Mouse (Mus musculus) intestine, postnatal 0 days (tissue): ENCODE measurements around the gene Pla2g7. TPM values are rescaled to one million over a fixed set of nuclear protein-coding genes. Genes with fewer than 3 reads are reported as not detected.

Source experiments
- ATAC-seq: fragments of 200-750 bp; cut with Nextera tagmentation; 2 replicates; pipeline ENCODE4 v1.8.0; 2017; ENCODE audit warnings: mild to moderate bottlenecking, moderate TSS enrichment, moderate library complexity
- H3K27ac ChIP-seq: fragments of 300-500 bp; sonication (generic); 2 replicates; pipeline ENCODE4 v1.5.1; 2014; ENCODE audit warnings: mild to moderate bottlenecking, low read depth, low read length, moderate library complexity
- H3K27me3 ChIP-seq: fragments of 300-500 bp; sonication (generic); replicated peaks from 2 replicates; pipeline ENCODE4 v1.6.1; 2014; ENCODE audit warnings: low read length, mixed read lengths; ENCODE audit not compliant: control insufficient read depth, insufficient read depth
- H3K36me3 ChIP-seq: fragments of 300-500 bp; sonication (generic); 2 replicates; pipeline ENCODE4 v1.6.1; 2014; ENCODE audit warnings: mild to moderate bottlenecking, moderate library complexity; ENCODE audit not compliant: control insufficient read depth, insufficient read depth
- H3K4me1 ChIP-seq: fragments of 300-500 bp; sonication (generic); replicated peaks from 2 replicates; pipeline ENCODE4 v1.6.1; 2014; ENCODE audit warnings: antibody characterized with exemption, low read length, mixed read lengths; ENCODE audit not compliant: control insufficient read depth, insufficient read depth
- H3K4me2 ChIP-seq: fragments of 300-500 bp; sonication (generic); replicated peaks from 2 replicates; pipeline ENCODE4 v1.6.1; 2014; ENCODE audit warnings: low read depth, mild to moderate bottlenecking, moderate library complexity
- H3K4me3 ChIP-seq: fragments of 300-500 bp; sonication (generic); 2 replicates; pipeline ENCODE4 v1.5.1; 2014; ENCODE audit warnings: low read depth, low read length
- H3K9ac ChIP-seq: fragments of 300-500 bp; sonication (generic); 2 replicates; pipeline ENCODE4 v1.6.1; 2014; ENCODE audit warnings: mild to moderate bottlenecking, low read depth, low read length
- H3K9me3 ChIP-seq: fragments of 300-500 bp; sonication (generic); 2 replicates; pipeline ENCODE4 v1.6.1; 2016; ENCODE audit warnings: mixed run types; ENCODE audit not compliant: control insufficient read depth
- CTCF ChIP-seq: sonication (generic); IDR thresholded peaks from 2 replicates; pipeline ENCODE4 v1.5.1; 2016; ENCODE audit warnings: low read depth, mild to moderate bottlenecking, control low read depth, antibody characterized with exemption, moderate library complexity
- WGBS: fragments of 180-500 bp; shearing (Covaris S2); extraction: QIAGEN DNeasy Blood & Tissue Kit; methylation state at CpG from one replicate; pipeline ENCODE4 v1.1.7; 2014; 5-methylcytosine and 5-hydroxymethylcytosine counted together
- polyA plus RNA-seq: library from polyadenylated mRNA; unstranded; fragments of >200 nt; fragmentation: Nextera tagmentation; extraction: Ambion mirVana; gene quantifications from 2 replicates; pipeline ENCODE4 v1.2.1, GENCODE M21; 2015

Pla2g7 gene
- polyA plus RNA-seq, 1 experiment from 2014 or later, result 27.9 TPM

GRCm38 (mm10) chr17:43590531-43590930 is 22.6 kb downstream of the Pla2g7 start:
- Histone ChIP-seq H3K4me1 (no peaks in the 10 kb centered on the region), H3K9me3 (no peaks in the 10 kb centered on the region), H3K27ac (no peak overlapping the region), H3K9ac (no peak overlapping the region), H3K4me2 (no peak overlapping the region), H3K36me3 (no peaks in the 10 kb centered on the region), H3K27me3 (no peaks in the 10 kb centered on the region), H3K4me3 (no peak overlapping the region)
- WGBS, result 84% methylated on average over 5 of the region's 5 CpGs
- no peak for TF ChIP-seq CTCF
- no peak for ATAC-seq

- Histone ChIP-seq H3K9me3 (no peaks in the 10 kb centered on the region), H3K27ac (no peak overlapping the region), H3K36me3 (no peaks in the 10 kb centered on the region), H3K27me3 (no peaks in the 10 kb centered on the region), H3K4me2 (no peak overlapping the region), H3K4me1 (no peaks in the 10 kb centered on the region), H3K9ac (no peak overlapping the region), H3K4me3 (no peak overlapping the region)
- no peak for TF ChIP-seq CTCF
- no peak for ATAC-seq
- WGBS, result 81% methylated on average over 21 of the region's 21 CpGs
Observed at GRCm38 (mm10) chr17:43592296-43593291, 24.7 kb downstream of the Pla2g7 start.

- Histone ChIP-seq H3K27ac (no peak overlapping the region), H3K9me3 (no peaks in the 10 kb centered on the region), H3K27me3 (no peaks in the 10 kb centered on the region), H3K36me3 (no peaks in the 10 kb centered on the region), H3K9ac (no peak overlapping the region), H3K4me3 (no peak overlapping the region), H3K4me1 (no peaks in the 10 kb centered on the region), H3K4me2 (no peak overlapping the region)
- 95% methylated on average over 2 of the region's 2 CpGs for WGBS
- no peak for ATAC-seq
- peak; percentile 38 for TF ChIP-seq CTCF
Observed at GRCm38 (mm10) chr17:43597742-43598141, 29.8 kb downstream of the Pla2g7 start.

- Histone ChIP-seq H3K4me2 (no peak overlapping the region), H3K4me3 (no peak overlapping the region), H3K4me1 (no peaks in the 10 kb centered on the region), H3K9ac (no peak overlapping the region), H3K36me3 (no peaks in the 10 kb centered on the region), H3K27me3 (no peaks in the 10 kb centered on the region), H3K27ac (no peak overlapping the region), H3K9me3 (no peaks in the 10 kb centered on the region)
- 58% methylated on average over 4 of the region's 4 CpGs for WGBS
- ATAC-seq, result no peak
- no peak for TF ChIP-seq CTCF
Observed at GRCm38 (mm10) chr17:43598706-43599105, 30.8 kb downstream of the Pla2g7 start.

- Histone ChIP-seq H3K36me3 (no peaks in the 10 kb centered on the region; the same call in 1 of the 2 replicates), H3K4me1 (no peaks in the 10 kb centered on the region), H3K27me3 (no peaks in the 10 kb centered on the region), H3K4me2 (no peak overlapping the region), H3K9ac (no peak overlapping the region), H3K4me3 (no peak overlapping the region), H3K9me3 (no peaks in the 10 kb centered on the region), H3K27ac (no peak overlapping the region)
- WGBS, result 11% methylated on average over 3 of the region's 3 CpGs
- ATAC-seq, result peak; percentile 45; the same call in 1 of the 2 replicates
- TF ChIP-seq CTCF, result peak; percentile 98
Observed at GRCm38 (mm10) chr17:43606704-43607103, 38.8 kb downstream of the Pla2g7 start.

- no peaks in the 10 kb centered on the region for H3K9me3 ChIP-seq
- no peak overlapping the region for H3K4me3 ChIP-seq
- H3K36me3 ChIP-seq, result no peaks in the 10 kb centered on the region; the same call in 1 of the 2 replicates
- no peak overlapping the region for H3K27ac ChIP-seq
- TF ChIP-seq CTCF, result peak; percentile 87
- H3K4me1 ChIP-seq, result no peaks in the 10 kb centered on the region
- 14% methylated on average over 7 of the region's 7 CpGs for WGBS
- H3K9ac ChIP-seq, result no peak overlapping the region
- ATAC-seq, result no peak
- no peaks in the 10 kb centered on the region for H3K27me3 ChIP-seq
- H3K4me2 ChIP-seq, result no peak overlapping the region
Observed at GRCm38 (mm10) chr17:43611586-43611985, 43.7 kb downstream of the Pla2g7 start.
